Mouse (Mus musculus): ENCODE data around the gene Tmem179b.

Gene Tmem179b

GRCm38 (mm10) chr19:8774951-8775421 is 719 bp upstream of the Tmem179b start:
- no peak for DNase-seq

GRCm38 (mm10) chr19:8773409-8773808 is 858 bp downstream of the Tmem179b start:
- no peak for DNase-seq

- no peak for DNase-seq
Measured at GRCm38 (mm10) chr19:8772996-8773395, 1.3 kb downstream of the Tmem179b start.

GRCm38 (mm10) chr19:8770567-8771270 is 3.5 kb downstream of the Tmem179b start, which contains the start of gene Tmem223:
TSS of gene Tmem223 (plus strand) at chr19:8770996.
- peak; percentile 64 to 76 for DNase-seq

- no peak for DNase-seq
Measured at GRCm38 (mm10) chr19:8765562-8765961, 8.7 kb downstream of the Tmem179b start.

- no peak for DNase-seq
Measured at GRCm38 (mm10) chr19:8763276-8763675, 11.0 kb downstream of the Tmem179b start.

GRCm38 (mm10) chr19:8760757-8761156 is 13.5 kb downstream of the Tmem179b start:
- DNase-seq: no peak

GRCm38 (mm10) chr19:8758899-8759298 is 15.4 kb downstream of the Tmem179b start:
- no peak for DNase-seq

GRCm38 (mm10) chr19:8757471-8757998 is 16.7 kb downstream of the Tmem179b start:
- DNase-seq: no peak

- peak; percentile 78 to 83 for DNase-seq
Measured at GRCm38 (mm10) chr19:8756635-8757387, 17.5 kb downstream of the Tmem179b start, which contains the start of gene Nxf1. TSS of gene Nxf1 (plus strand) at chr19:8757073.

- DNase-seq: no peak
Measured at GRCm38 (mm10) chr19:8755652-8756051, 18.6 kb downstream of the Tmem179b start.

- no peak for DNase-seq
Measured at GRCm38 (mm10) chr19:8747368-8747767, 26.9 kb downstream of the Tmem179b start.

GRCm38 (mm10) chr19:8745382-8745781 is 28.9 kb downstream of the Tmem179b start:
- DNase-seq: no peak

GRCm38 (mm10) chr19:8742176-8742575 is 32.1 kb downstream of the Tmem179b start:
- no peak for DNase-seq

- peak; percentile 92 to 95 for DNase-seq
Measured at GRCm38 (mm10) chr19:8741243-8741869, 32.9 kb downstream of the Tmem179b start, which contains the start of gene Stx5a. TSS of gene Stx5a (plus strand) at chr19:8741413.

GRCm38 (mm10) chr19:8740603-8741002 is 33.7 kb downstream of the Tmem179b start, which contains the start of gene 1700092M07Rik:
TSS of gene 1700092M07Rik (plus strand) at chr19:8740718.
- peak in 1 of 2 experiments; percentile 46 for DNase-seq

- no peak for DNase-seq
Measured at GRCm38 (mm10) chr19:8739646-8740045, 34.6 kb downstream of the Tmem179b start.

- DNase-seq: no peak
Measured at GRCm38 (mm10) chr19:8738911-8739310, 35.4 kb downstream of the Tmem179b start.

- no peak for DNase-seq
Measured at GRCm38 (mm10) chr19:8736160-8736467, 38.2 kb downstream of the Tmem179b start.

- peak; percentile 76 to 80 for DNase-seq
Measured at GRCm38 (mm10) chr19:8735389-8736159, 38.7 kb downstream of the Tmem179b start, which contains the start of gene Wdr74. TSS of gene Wdr74 (plus strand) at chr19:8735827.

GRCm38 (mm10) chr19:8734334-8734733 is 39.9 kb downstream of the Tmem179b start:
- DNase-seq: no peak

All from thymus, adult 18-20 months (tissue).